Mouse (Mus musculus): Measurements from ENCODE around the gene Olfr1357.
"Not testable (repeated sequence)": the region's sequence is repeated elsewhere in the genome, so short reads cannot be mapped to it uniquely, and the experiment has no call there.

The Olfr1357 gene

GRCm38 (mm10) chr10:78617974-78618373, at the start of gene Olfr1357:
TSS of gene Olfr1357 (minus strand) at chr10:78618074.
- no peak for DNase-seq

- not testable (repeated sequence) for DNase-seq
These were observed 48.8 kb upstream of the Olfr1357 start for GRCm38 (mm10) chr10:78666696-78667095.

- no peak for DNase-seq
These were observed 46.7 kb upstream of the Olfr1357 start for GRCm38 (mm10) chr10:78664546-78664945.

GRCm38 (mm10) chr10:78661198-78661597, 43.3 kb upstream of the Olfr1357 start:
- DNase-seq: no peak

GRCm38 (mm10) chr10:78632311-78632710, 14.4 kb upstream of the Olfr1357 start:
- peak; percentile 7 to 18 for DNase-seq

GRCm38 (mm10) chr10:78630194-78630593, 12.3 kb upstream of the Olfr1357 start:
- no peak for DNase-seq

GRCm38 (mm10) chr10:78623143-78623542, 5.3 kb upstream of the Olfr1357 start:
- not testable (repeated sequence) for DNase-seq

GRCm38 (mm10) chr10:78607602-78608001, 10.3 kb downstream of the Olfr1357 start:
- no peak for DNase-seq

- DNase-seq: peak; percentile 68 to 72
These were observed 12.8 kb downstream of the Olfr1357 start for GRCm38 (mm10) chr10:78605080-78605479.

- no peak for DNase-seq
These were observed 18.0 kb downstream of the Olfr1357 start for GRCm38 (mm10) chr10:78599865-78600264.

- no peak for DNase-seq
These were observed 23.3 kb downstream of the Olfr1357 start for GRCm38 (mm10) chr10:78594566-78594965.

GRCm38 (mm10) chr10:78594157-78594556, 23.7 kb downstream of the Olfr1357 start:
- DNase-seq: no peak

- no peak for DNase-seq
These were observed 24.1 kb downstream of the Olfr1357 start for GRCm38 (mm10) chr10:78593736-78594135.

- DNase-seq: no peak
These were observed 25.0 kb downstream of the Olfr1357 start for GRCm38 (mm10) chr10:78592856-78593379.

GRCm38 (mm10) chr10:78591406-78592328, 26.2 kb downstream of the Olfr1357 start, which contains the start of gene Syde1:
TSS of gene Syde1 (minus strand) at chr10:78591964.
- DNase-seq: peak; percentile 83 to 93

- DNase-seq: peak; percentile 62 to 65
These were observed 27.1 kb downstream of the Olfr1357 start for GRCm38 (mm10) chr10:78590744-78591143.

- DNase-seq: peak in 1 of 2 experiments; percentile 45
These were observed 28.0 kb downstream of the Olfr1357 start for GRCm38 (mm10) chr10:78589901-78590300.

- DNase-seq: peak in 1 of 2 experiments; percentile 35
These were observed 28.6 kb downstream of the Olfr1357 start for GRCm38 (mm10) chr10:78589291-78589690.

GRCm38 (mm10) chr10:78586026-78586425, 31.8 kb downstream of the Olfr1357 start:
- DNase-seq: peak in 1 of 2 experiments; percentile 9

GRCm38 (mm10) chr10:78585606-78586005, 32.3 kb downstream of the Olfr1357 start:
- DNase-seq: peak in 1 of 2 experiments; percentile 24

- peak in 1 of 2 experiments; percentile 3 for DNase-seq
These were observed 32.9 kb downstream of the Olfr1357 start for GRCm38 (mm10) chr10:78584996-78585395.

- DNase-seq: peak in 1 of 2 experiments; percentile 2
These were observed 33.9 kb downstream of the Olfr1357 start for GRCm38 (mm10) chr10:78583939-78584338.

GRCm38 (mm10) chr10:78583347-78583746, 34.5 kb downstream of the Olfr1357 start:
- no peak for DNase-seq

GRCm38 (mm10) chr10:78581121-78581520, 36.8 kb downstream of the Olfr1357 start:
- peak in 1 of 2 experiments; percentile 6 for DNase-seq

All from thymus, postnatal 36 days (tissue).